ENCODE assay signal across 8 mouse cellular contexts in genomic region chr19:29251958-29252801, GRCm38 (mm10). TPM values are rescaled to one million over a fixed set of nuclear protein-coding genes. Genes with fewer than 3 reads are reported as not detected.
A peak's percentile ranks its signal among the peaks of the same experiment; 100 is the strongest.
DNase-seq lines count a peak whose midpoint lies in the region; ATAC-seq lines count a peak whose summit lies in the region.

No protein-coding gene starts in this region.

- ATAC-seq in erythroid progenitor cell, adult 5-6 weeks (replicated peaks; ENCODE audit: low FRiP score, poor library complexity, severe bottlenecking): peak; percentile 37
- ATAC-seq in inflammation-experienced regulatory T-cells, adult 6 months: peak; percentile 4
- ATAC-seq in liver, embryonic 13.5 days (ENCODE audit: low read depth): peak; percentile 39
- no peak for ATAC-seq in megakaryocyte-erythroid progenitor cell, adult 5-6 weeks (replicated peaks; ENCODE audit: low FRiP score, low TSS enrichment, poor library complexity, severe bottlenecking)

- H3K27ac ChIP-seq in liver, embryonic 13.5 days: peak overlapping the region; percentile 99

- under 1% methylated on average over 44 of the region's 44 CpGs for WGBS in liver, embryonic 13.5 days (ENCODE audit: insufficient replicate concordance)

- H3K4me1 ChIP-seq in liver, embryonic 13.5 days (replicated peaks): peaks cover 56% of the 10 kb centered on the region

- no peaks in the 10 kb centered on the region for H3K9me3 ChIP-seq in liver, embryonic 13.5 days (replicated peaks)

- peak overlapping the region; percentile 88 for H3K4me2 ChIP-seq in liver, embryonic 13.5 days

- H3K36me3 ChIP-seq in liver, embryonic 13.5 days: peaks cover 11% of the 10 kb centered on the region; the same call in 1 of the 2 replicates

- H3K4me3 ChIP-seq in liver, embryonic 13.5 days (replicated peaks): peak overlapping the region; percentile 84

- no peaks in the 10 kb centered on the region for H3K27me3 ChIP-seq in liver, embryonic 13.5 days

- H3K9ac ChIP-seq in liver, embryonic 13.5 days: peak overlapping the region; percentile 100

- DNase-seq in layer of hippocampus, postnatal 10 days (ENCODE audit: low spot score in 2 of 2): peak; percentile 52 to 71
- no peak for DNase-seq in layer of hippocampus, adult 8-10 months (ENCODE audit: low spot score in 2 of 2)
- peak; percentile 66 for DNase-seq in ZHBTc4 (ENCODE audit: low read depth, low spot score)
- DNase-seq in liver, embryonic 13.5 days: peak; percentile 63
- DNase-seq in retina, embryonic 14.5 days (ENCODE audit: low spot score): peak; percentile 39

RNA-seq across cellular contexts. Expression of gene Jak2, which starts 0.6 kb away (rescaled TPM):
- 10 to 100 TPM; 31.9 to 32.1 TPM for total RNA-seq in layer of hippocampus, postnatal 10 days (2021)
- total RNA-seq in layer of hippocampus, adult 8-10 months (2022): 10 to 100 TPM; 30.1 to 33.5 (median 31.4) TPM
- total RNA-seq in erythroid progenitor cell, adult 5-6 weeks (2015; ENCODE audit: low replicate concordance): 67.4 and 88.9 TPM in 2 replicates
- 88.7 and 103 TPM in 2 replicates for total RNA-seq in erythroid progenitor cell, adult 5-6 weeks (2017; ENCODE audit: low replicate concordance)
- polyA plus RNA-seq in inflammation-experienced regulatory T-cells, adult 6 months (2017; shearing (Covaris generic)): 10 to 100 TPM; 21.2 to 26.9 (median 23.4) TPM
- 10.9 and 11.8 TPM in 2 replicates for polyA plus RNA-seq in liver, embryonic 13.5 days (2015; fragmentation: Nextera tagmentation; extraction: Ambion mirVana)
- 45.8 and 57.1 TPM in 2 replicates for total RNA-seq in megakaryocyte-erythroid progenitor cell, adult 5-6 weeks (2014; fragmentation: Nextera tagmentation)
- total RNA-seq in megakaryocyte-erythroid progenitor cell, adult 5-6 weeks (2017): 82.8 and 85.8 TPM in 2 replicates

Comparison
In these comparisons a context has a peak if more than half of its experiments do, and no peak if none do; other contexts are left out.
1. DNase-seq: peak in layer of hippocampus, postnatal 10 days (2 of 2), ZHBTc4 (single experiment), liver, embryonic 13.5 days (single experiment) and retina, embryonic 14.5 days (single experiment); none in layer of hippocampus, adult 8-10 months (0 of 2).